Mouse (Mus musculus): Measurements from ENCODE around the gene Tent4a.

Gene Tent4a

DNA sequence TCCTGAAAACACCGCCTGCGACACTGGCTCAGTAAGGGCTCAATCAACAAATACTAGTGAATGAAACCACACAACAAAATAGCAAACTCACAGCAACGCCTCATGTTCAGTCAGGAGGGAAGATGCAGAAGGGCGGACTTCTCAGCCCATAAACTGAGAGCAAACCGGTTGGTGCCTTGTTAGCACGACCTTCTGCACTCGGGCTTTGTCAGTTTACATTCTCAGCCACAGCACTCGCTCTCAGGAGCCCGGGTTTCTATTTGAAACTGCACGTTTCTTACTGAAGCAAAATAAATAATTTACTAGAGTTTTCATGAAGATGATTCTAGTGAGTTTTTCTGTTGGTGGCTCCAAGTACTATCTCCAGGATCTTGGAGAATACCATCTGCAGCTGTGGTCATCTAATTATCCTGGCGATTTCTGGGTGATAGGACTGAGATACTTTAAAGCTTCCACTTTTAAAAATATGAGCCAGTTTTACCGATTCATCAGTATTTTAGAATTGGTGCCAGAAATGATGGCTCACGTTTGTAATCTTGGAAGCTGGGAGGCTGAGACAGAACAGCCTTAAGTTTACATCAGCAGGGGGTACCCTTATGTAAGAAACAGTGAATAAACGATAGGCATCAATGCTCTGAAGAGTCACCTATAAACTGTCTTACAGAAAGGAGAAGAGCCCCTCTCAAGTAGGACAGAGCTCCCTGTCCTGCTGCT, 10.8 kb downstream of the Tent4a start:
- peak; percentile 53 for DNase-seq (ENCODE audit: low read depth, low spot score)

- no peak for DNase-seq (ENCODE audit: low read depth, low spot score)
These were observed 12.1 kb downstream of the Tent4a start for GRCm38 (mm10) chr13:69522161-69522791.

DNA sequence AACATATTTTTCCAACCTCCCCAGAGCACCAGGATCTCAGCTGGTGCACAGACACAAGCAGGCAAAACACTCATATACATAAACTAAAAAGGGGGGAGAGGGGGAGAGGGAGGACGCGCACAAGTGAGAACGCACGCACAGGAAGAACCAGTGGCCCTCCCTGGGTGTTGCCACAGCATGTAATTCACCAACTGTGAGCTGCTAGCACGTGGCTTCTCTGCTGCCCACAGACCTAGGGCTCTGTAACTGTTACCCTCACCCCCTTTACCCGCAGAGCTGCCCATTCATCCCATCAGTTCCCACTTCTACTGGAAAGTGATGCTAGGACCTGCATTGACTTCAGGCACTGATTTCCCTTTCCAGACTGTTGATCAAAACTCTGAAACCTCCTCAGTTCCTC, 15.3 kb downstream of the Tent4a start:
- DNase-seq (ENCODE audit: low read depth, low spot score): no peak

- no peak for DNase-seq (ENCODE audit: low read depth, low spot score)
These were observed 17.0 kb downstream of the Tent4a start for GRCm38 (mm10) chr13:69517445-69517844.

DNA sequence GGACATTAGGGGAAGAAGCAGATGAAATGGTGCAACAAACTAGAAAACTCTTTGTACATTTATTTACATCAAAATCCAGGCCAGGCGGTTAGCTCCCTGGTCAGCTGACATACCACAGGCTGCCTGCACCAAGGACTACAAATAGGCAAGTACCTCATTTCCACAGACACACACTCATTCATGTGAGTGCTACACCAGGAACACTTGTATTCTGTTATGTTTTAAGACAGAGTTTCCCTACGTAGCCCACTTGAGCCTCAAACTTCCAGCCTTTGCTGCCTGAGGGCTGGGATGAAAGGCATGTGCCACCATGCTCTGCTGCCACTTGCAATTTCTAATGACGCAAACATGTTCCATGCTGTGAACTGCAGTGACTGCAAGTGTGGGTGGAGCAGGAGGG, 19.3 kb downstream of the Tent4a start:
- DNase-seq (ENCODE audit: low read depth, low spot score): no peak

- DNase-seq (ENCODE audit: low read depth, low spot score): peak; percentile 59
These were observed 24.8 kb downstream of the Tent4a start for GRCm38 (mm10) chr13:69509391-69510244.

- DNase-seq (ENCODE audit: low read depth, low spot score): no peak
These were observed 26.8 kb downstream of the Tent4a start for GRCm38 (mm10) chr13:69507666-69508065.

DNA sequence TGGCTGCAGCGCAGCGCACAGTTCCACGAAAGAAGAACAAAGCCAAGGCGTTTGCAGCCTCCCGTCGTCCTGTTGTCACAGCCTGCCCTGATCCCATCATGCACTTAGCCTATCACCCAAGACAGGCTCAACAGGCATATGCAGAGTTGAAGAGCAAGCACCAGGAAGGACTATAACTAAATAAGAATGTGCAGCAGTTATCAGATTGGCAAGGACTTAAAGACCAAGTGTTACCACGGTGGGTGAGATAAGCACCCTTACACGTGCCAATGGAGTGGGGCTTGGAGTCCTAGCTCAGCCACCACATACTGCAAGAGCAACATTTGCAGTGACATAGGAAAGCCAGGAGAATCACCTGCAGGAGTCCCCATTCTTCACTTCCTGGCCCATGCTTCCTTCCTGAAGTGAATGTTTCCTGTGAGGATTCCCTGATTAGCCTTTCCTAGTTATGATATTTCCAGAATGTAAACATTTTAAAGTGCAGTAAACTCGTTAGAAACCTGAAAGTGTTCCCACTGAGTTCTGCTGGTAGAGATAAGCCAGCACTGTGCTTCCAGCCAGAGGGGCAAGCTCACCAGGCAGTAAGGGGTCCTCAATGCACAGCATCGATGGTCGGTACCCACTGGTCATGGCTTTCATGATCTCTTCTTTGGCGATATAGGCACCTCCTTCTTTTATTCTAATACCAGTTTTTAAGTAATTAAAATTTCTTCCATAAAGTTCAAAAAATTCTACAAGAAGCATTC, 27.9 kb downstream of the Tent4a start:
- no peak for DNase-seq (ENCODE audit: low read depth, low spot score)

DNA sequence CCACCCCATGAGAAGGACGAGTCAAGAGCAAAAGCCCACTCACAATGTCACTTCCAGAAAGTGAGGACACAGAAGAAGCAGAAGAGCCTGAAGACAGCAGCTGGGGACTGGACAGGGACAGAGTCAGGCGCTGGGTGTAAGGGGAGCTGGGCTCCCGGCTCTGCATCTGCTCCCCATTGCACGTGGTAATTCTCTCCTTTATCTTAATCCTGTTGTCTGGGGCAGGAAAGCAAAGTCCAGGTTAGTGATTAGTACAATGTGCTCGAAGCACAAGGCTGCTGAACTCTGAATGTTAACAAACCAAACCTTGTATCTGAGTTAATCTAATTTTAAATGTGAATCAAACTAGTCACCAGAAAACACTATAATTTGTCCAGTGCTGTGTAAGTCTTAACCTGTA, 31.6 kb downstream of the Tent4a start:
- DNase-seq (ENCODE audit: low read depth, low spot score): no peak

- no peak for DNase-seq (ENCODE audit: low read depth, low spot score)
These were observed 32.2 kb downstream of the Tent4a start for GRCm38 (mm10) chr13:69502157-69502750.

DNA sequence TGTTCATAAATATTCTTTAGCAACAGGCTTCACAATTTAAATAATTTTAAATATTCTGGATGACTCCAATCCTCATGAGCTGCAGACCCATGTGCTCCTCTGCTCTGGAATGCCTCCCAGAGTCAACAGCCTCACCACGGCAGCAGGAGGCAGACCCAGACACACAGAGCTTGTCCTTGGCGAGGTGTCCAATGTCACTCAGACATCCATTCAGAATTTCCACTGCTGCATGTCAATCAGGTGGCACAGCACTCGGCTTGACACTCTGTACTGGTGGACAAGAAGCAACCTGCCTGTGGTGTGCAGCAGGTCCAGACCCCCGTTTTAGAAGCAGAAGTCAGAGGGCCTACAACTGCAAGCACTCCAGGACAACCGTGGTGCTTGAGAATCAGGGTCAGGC, 36.1 kb downstream of the Tent4a start:
- DNase-seq (ENCODE audit: low read depth, low spot score): no peak

DNA sequence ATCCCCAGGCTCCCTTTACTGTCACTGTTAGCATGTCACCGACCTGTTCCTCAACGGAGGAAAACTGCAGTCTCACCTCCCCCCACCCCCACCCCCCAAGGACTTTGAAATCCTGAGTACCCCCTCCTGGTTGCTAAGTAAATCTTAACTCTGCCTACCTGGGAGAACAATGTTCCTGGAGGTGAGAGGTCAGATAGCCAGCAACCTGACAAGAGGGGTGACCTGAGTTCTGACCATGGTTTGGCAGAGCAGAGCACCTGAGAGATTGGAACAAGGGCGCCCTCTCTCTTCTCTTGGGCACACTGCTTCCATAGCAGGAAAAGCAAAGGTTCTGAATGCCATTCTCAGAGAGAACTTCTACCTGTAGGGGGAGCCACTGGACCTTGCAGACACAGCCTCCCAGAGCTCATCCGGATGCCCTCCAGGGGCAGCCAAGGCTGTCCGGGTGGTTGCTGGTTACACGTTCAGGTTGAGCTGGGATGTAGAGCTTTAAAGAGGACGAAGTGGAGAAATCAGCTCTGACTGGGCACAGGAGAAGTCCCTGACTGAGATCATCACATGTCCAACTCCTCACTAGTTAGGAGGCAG, 41.4 kb downstream of the Tent4a start:
- peak; percentile 73 for DNase-seq (ENCODE audit: low read depth, low spot score)

DNA sequence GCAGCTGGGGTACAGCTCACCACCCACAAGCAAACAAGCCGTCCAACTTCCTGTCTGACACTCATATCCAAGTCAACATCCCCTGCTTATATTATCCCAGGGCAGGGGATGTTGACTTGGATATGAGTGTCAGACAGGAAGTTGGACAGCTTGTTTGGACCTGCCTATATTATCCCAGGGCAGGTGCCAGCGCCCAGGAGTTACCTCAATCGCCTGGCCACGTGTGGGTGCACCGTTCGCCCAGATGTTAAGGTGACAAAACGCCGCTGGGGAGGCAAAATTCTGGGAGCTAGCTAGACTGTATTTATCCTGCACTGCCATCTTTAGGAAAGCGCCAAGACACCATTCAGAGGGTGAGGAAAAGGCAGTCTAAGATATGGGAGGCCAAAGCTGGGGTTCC, 44.6 kb downstream of the Tent4a start:
- no peak for DNase-seq (ENCODE audit: low read depth, low spot score)

GRCm38 (mm10) chr13:69488565-69489255, 45.7 kb downstream of the Tent4a start:
- DNase-seq (ENCODE audit: low read depth, low spot score): peak; percentile 65

- DNase-seq (ENCODE audit: low read depth, low spot score): no peak
These were observed 46.7 kb downstream of the Tent4a start for GRCm38 (mm10) chr13:69487611-69488275.

- DNase-seq (ENCODE audit: low read depth, low spot score): no peak
These were observed 47.3 kb downstream of the Tent4a start for GRCm38 (mm10) chr13:69487108-69487507.

- DNase-seq (ENCODE audit: low read depth, low spot score): peak; percentile 44
These were observed 48.6 kb downstream of the Tent4a start for GRCm38 (mm10) chr13:69485833-69486232.

DNA sequence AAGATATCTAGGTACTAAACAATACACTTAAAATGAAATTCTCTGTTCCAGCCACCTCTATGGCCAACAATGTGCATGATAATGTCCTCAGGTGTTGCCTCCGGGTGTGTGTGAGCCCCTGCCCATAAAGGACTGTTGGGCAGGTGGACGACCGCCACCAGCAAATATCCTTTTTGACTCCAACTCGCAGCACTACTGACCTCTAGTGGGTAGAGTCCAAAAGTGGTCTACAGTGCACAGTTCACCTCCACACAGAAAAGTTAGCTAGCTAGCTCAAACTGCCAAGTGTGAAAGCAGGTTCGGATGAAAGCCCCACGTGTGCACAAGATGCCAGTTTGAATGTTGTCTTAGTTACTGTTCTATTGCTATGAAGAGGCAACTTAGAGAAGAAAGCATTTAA, 49.1 kb downstream of the Tent4a start:
- peak; percentile 40 for DNase-seq (ENCODE audit: low read depth, low spot score)

- DNase-seq (ENCODE audit: low read depth, low spot score): no peak
These were observed 51.7 kb downstream of the Tent4a start for GRCm38 (mm10) chr13:69482751-69483150.

Data from 3T3-L1 (cell line).